Mouse (Mus musculus): ENCODE measurements around the gene Plekhg1. TPM values are rescaled to one million over a fixed set of nuclear protein-coding genes. Genes with fewer than 3 reads are reported as not detected.

The Plekhg1 gene
- polyA plus RNA-seq, 1 experiment from 2014 or later = 4.8 TPM

DNA sequence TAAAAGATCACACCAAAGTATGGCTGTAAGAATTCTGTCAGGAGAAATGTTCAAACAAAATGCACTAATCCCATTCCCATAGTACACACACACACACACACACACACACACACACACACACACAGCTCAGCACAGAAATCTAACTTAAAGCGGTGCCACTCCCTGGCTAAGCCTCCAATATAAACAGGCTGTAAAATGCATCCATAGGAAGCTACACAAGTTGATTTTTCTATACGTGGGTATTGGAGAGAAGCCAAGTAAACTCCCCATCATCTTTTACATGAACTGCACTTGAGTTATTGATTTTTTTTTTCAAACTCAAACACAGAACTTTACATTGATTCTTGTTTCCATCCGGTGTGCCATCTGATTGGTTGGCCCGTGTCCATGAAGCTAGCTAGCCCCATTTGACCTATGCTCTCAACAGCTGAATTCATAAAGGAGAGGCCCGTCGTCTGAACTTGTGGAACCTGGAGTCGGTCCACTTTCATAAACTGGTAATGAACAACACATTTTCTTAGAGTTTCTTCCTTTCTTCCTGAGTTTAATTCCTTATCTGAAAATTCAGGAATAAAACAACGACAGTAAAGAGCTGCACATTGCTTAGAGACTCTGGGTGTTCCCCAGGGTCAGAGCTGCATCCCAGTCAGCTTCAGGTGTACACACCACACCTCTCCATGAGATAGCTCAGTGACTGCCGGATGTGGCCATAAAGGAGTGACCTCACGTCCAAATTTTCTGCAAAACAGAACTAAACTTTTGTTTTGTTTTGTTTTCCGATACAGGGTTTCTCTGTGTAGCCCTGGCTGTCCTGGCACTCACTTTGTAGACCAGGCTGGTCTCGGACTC lies 39.7 kb upstream of the Plekhg1 start:
- peak; percentile 66 for DNase-seq (ENCODE audit: low spot score)

DNA sequence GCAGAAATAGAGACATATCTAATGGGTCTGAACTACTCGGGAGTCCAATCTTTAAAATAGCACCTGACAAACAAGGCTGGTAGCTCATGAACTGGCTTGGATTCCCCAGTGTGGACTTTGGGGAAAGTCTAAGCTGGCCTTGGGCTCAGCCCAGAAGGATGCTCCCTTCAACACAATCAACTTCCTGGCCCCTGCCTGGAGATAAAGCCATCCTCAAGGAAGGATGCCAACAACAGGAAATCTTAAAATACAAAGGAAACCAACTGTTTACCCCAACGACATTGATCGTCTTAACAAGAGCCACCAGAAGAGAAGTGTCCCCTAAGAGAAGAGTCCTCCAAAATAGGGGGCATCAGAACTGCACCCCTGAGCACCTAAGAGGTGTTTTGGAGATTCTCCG lies 38.3 kb upstream of the Plekhg1 start:
- Histone ChIP-seq H3K4me1 (replicated peaks; ENCODE audit: control insufficient read depth, insufficient read depth) (no peaks in the 10 kb centered on the region), H3K4me3 (ENCODE audit: low read depth, low read length) (no peak overlapping the region), H3K27ac (replicated peaks) (no peak overlapping the region), H3K9ac (ENCODE audit: low read length) (no peak overlapping the region), H3K27me3 (ENCODE audit: control insufficient read depth, insufficient read depth, low read length) (no peaks in the 10 kb centered on the region), H3K9me3 (ENCODE audit: control insufficient read depth, low read length) (no peaks in the 10 kb centered on the region), H3K4me2 (replicated peaks; ENCODE audit: low read depth) (no peak overlapping the region), H3K36me3 (ENCODE audit: control insufficient read depth, insufficient read depth, low read length) (no peaks in the 10 kb centered on the region)
- DNase-seq (ENCODE audit: low spot score) (no peak), ATAC-seq (ENCODE audit: low FRiP score, low TSS enrichment) (no peak)
- TF ChIP-seq CTCF (IDR thresholded peaks at IDR 0.05; ENCODE audit: low read depth) (no peak), EP300 (optimal IDR thresholded peaks at IDR 0.05) (no peak)
- 76% methylated on average over 4 of the region's 4 CpGs for WGBS

More for the DNA sequence above, 39.7 kb upstream of the Plekhg1 start:
- H3K36me3 ChIP-seq (ENCODE audit: control insufficient read depth, insufficient read depth, low read length) = no peaks in the 10 kb centered on the region
- H3K27me3 ChIP-seq (ENCODE audit: control insufficient read depth, insufficient read depth, low read length) = no peaks in the 10 kb centered on the region
- no peak overlapping the region for H3K9ac ChIP-seq (ENCODE audit: low read length)
- no peak overlapping the region for H3K4me2 ChIP-seq (replicated peaks; ENCODE audit: low read depth)
- H3K4me1 ChIP-seq (replicated peaks; ENCODE audit: control insufficient read depth, insufficient read depth) = no peaks in the 10 kb centered on the region
- ATAC-seq (ENCODE audit: low FRiP score, low TSS enrichment) = peak; percentile 57; the same call in 1 of the 2 replicates
- no peak overlapping the region for H3K4me3 ChIP-seq (ENCODE audit: low read depth, low read length)
- no peak for TF ChIP-seq EP300 (optimal IDR thresholded peaks at IDR 0.05)
- TF ChIP-seq CTCF (IDR thresholded peaks at IDR 0.05; ENCODE audit: low read depth) = no peak
- no peak overlapping the region for H3K27ac ChIP-seq (replicated peaks)
- H3K9me3 ChIP-seq (ENCODE audit: control insufficient read depth, low read length) = no peaks in the 10 kb centered on the region
- 33% methylated on average over 12 of the region's 12 CpGs for WGBS

DNA sequence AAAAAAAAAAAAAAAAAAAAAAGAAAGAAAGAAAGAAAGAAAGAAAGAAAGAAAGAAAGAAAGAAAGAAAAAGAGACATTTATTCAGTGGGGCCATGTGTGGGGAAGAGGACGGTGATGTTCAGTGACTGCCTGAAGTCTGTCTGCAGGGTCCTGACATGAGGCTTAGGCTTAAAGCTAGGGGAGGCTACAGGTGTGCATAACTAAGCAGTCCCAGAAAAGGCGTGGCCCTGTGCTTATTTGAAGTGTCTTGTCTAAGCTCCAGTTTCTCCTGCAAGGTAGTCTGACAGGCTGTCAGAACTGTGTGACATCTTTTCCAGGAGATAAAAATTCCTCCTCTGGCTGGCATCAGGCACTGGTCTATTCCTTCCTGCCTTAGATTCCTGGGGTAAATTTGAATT lies 37.6 kb upstream of the Plekhg1 start:
- H3K4me2 ChIP-seq (replicated peaks; ENCODE audit: low read depth) = no peak overlapping the region
- no peaks in the 10 kb centered on the region for H3K27me3 ChIP-seq (ENCODE audit: control insufficient read depth, insufficient read depth, low read length)
- H3K36me3 ChIP-seq (ENCODE audit: control insufficient read depth, insufficient read depth, low read length) = no peaks in the 10 kb centered on the region
- no peaks in the 10 kb centered on the region for H3K4me1 ChIP-seq (replicated peaks; ENCODE audit: control insufficient read depth, insufficient read depth)
- no peak for DNase-seq (ENCODE audit: low spot score)
- no peak overlapping the region for H3K4me3 ChIP-seq (ENCODE audit: low read depth, low read length)
- WGBS = 66% methylated on average over 2 of the region's 2 CpGs
- ATAC-seq (ENCODE audit: low FRiP score, low TSS enrichment) = no peak
- H3K27ac ChIP-seq (replicated peaks) = no peak overlapping the region
- no peaks in the 10 kb centered on the region for H3K9me3 ChIP-seq (ENCODE audit: control insufficient read depth, low read length)
- no peak overlapping the region for H3K9ac ChIP-seq (ENCODE audit: low read length)
- no peak for TF ChIP-seq CTCF (IDR thresholded peaks at IDR 0.05; ENCODE audit: low read depth)
- TF ChIP-seq EP300 (optimal IDR thresholded peaks at IDR 0.05) = no peak

DNA sequence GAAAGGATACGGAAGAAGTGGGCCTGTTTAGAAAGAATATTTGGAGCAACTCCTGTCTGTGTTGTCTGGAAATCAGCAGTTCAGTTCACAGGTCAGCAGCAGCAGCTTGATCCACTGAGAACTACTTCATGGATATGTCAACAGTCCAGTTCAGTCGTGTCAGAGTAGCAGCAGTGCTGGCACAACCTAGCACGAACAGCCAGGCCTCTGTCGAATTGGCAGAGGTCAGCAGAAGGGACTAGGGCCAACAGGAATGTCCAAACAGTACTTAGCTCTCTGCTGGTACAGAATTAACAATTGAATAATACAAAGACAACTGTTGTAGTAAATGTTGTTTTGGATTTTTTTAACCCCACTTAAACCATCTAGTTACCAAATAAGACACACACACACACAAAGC lies 33.9 kb upstream of the Plekhg1 start:
- no peaks in the 10 kb centered on the region for H3K27me3 ChIP-seq (ENCODE audit: control insufficient read depth, insufficient read depth, low read length)
- 56% methylated on average over 4 of the region's 4 CpGs for WGBS
- no peaks in the 10 kb centered on the region for H3K9me3 ChIP-seq (ENCODE audit: control insufficient read depth, low read length)
- H3K9ac ChIP-seq (ENCODE audit: low read length) = no peak overlapping the region
- H3K4me1 ChIP-seq (replicated peaks; ENCODE audit: control insufficient read depth, insufficient read depth) = no peaks in the 10 kb centered on the region
- H3K4me3 ChIP-seq (ENCODE audit: low read depth, low read length) = no peak overlapping the region
- H3K27ac ChIP-seq (replicated peaks) = no peak overlapping the region
- no peak for DNase-seq (ENCODE audit: low spot score)
- ATAC-seq (ENCODE audit: low FRiP score, low TSS enrichment) = no peak
- no peaks in the 10 kb centered on the region for H3K36me3 ChIP-seq (ENCODE audit: control insufficient read depth, insufficient read depth, low read length)
- TF ChIP-seq CTCF (IDR thresholded peaks at IDR 0.05; ENCODE audit: low read depth) = no peak
- TF ChIP-seq EP300 (optimal IDR thresholded peaks at IDR 0.05) = no peak
- no peak overlapping the region for H3K4me2 ChIP-seq (replicated peaks; ENCODE audit: low read depth)

DNA sequence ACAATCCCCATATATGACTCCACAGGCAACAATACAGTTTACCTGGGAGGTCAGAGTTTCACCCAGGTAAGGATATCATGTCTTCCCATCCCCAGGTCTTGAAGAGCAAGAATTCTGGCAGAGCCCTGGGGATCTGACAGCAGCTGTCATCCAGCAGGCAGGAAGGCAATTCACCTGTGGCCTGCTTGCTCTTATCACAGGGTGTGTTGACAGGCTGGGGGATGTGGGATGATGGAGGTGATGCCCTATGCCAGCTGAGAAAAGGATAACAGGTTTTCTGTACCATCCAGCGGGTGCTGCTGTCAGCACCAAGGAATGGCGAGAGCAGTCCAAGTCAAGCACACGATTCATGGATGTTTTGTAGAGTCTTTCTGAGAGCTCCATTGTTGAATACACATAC lies 30.1 kb upstream of the Plekhg1 start:
- TF ChIP-seq CTCF (IDR thresholded peaks at IDR 0.05; ENCODE audit: low read depth) (no peak), EP300 (optimal IDR thresholded peaks at IDR 0.05) (no peak)
- Histone ChIP-seq H3K9ac (ENCODE audit: low read length) (no peak overlapping the region), H3K4me1 (replicated peaks; ENCODE audit: control insufficient read depth, insufficient read depth) (no peaks in the 10 kb centered on the region), H3K27ac (replicated peaks) (no peak overlapping the region), H3K27me3 (ENCODE audit: control insufficient read depth, insufficient read depth, low read length) (no peaks in the 10 kb centered on the region), H3K36me3 (ENCODE audit: control insufficient read depth, insufficient read depth, low read length) (no peaks in the 10 kb centered on the region), H3K9me3 (ENCODE audit: control insufficient read depth, low read length) (0 out of 2 replicates have a peak, but pooled peaks cover 2% of the 10 kb centered on the region), H3K4me3 (ENCODE audit: low read depth, low read length) (no peak overlapping the region), H3K4me2 (replicated peaks; ENCODE audit: low read depth) (no peak overlapping the region)
- 84% methylated on average over 3 of the region's 3 CpGs for WGBS
- DNase-seq (ENCODE audit: low spot score) (no peak), ATAC-seq (ENCODE audit: low FRiP score, low TSS enrichment) (no peak)

DNA sequence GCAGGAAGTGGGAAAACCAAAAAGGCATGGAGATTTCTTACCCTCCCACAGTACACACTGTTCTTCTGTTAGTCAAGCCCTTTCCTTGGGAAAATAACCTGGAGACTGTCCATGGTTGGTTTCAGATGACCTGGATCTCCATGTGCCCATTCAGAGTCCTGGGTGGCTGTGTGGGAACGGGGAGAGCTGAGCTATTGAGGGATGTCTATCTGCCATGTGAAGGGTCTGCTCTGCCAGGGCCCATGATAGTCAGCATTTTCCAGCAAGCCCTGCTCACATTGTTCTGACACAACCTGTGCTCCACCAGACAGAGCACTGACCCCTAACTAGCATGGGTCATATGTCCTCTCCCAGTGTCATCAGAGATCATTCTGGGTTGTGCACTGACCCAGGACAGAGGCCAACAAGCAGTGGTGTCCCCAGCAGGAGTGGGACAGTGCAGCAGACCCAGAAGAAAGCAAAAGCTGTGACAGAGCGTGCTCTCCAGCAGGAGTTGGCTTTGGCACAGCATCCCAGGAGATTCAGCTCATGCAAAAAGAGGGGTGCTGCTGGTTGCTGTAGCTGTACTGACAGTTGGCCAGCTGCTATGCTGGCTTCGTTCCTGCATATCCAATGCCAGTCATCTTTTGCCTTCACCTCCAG lies 24.7 kb upstream of the Plekhg1 start:
- 0 out of 2 replicates have a peak, but pooled peaks cover 2% of the 10 kb centered on the region for H3K9me3 ChIP-seq (ENCODE audit: control insufficient read depth, low read length)
- H3K36me3 ChIP-seq (ENCODE audit: control insufficient read depth, insufficient read depth, low read length) = no peaks in the 10 kb centered on the region
- H3K27me3 ChIP-seq (ENCODE audit: control insufficient read depth, insufficient read depth, low read length) = no peaks in the 10 kb centered on the region
- TF ChIP-seq CTCF (IDR thresholded peaks at IDR 0.05; ENCODE audit: low read depth) = no peak
- TF ChIP-seq EP300 (optimal IDR thresholded peaks at IDR 0.05) = no peak
- ATAC-seq (ENCODE audit: low FRiP score, low TSS enrichment) = no peak
- H3K4me3 ChIP-seq (ENCODE audit: low read depth, low read length) = no peak overlapping the region
- no peaks in the 10 kb centered on the region for H3K4me1 ChIP-seq (replicated peaks; ENCODE audit: control insufficient read depth, insufficient read depth)
- WGBS = 93% methylated on average over 3 of the region's 3 CpGs
- no peak overlapping the region for H3K4me2 ChIP-seq (replicated peaks; ENCODE audit: low read depth)
- DNase-seq (ENCODE audit: low spot score) = no peak
- no peak overlapping the region for H3K9ac ChIP-seq (ENCODE audit: low read length)
- no peak overlapping the region for H3K27ac ChIP-seq (replicated peaks)
